Mouse (Mus musculus) heart, postnatal 25 days (tissue): ENCODE results near the gene Tubg2. TPM values are rescaled to one million over a fixed set of nuclear protein-coding genes. Genes with fewer than 3 reads are reported as not detected.
A peak's percentile ranks its signal among the peaks of the same experiment; 100 is the strongest.

Experiments
- DNase-seq: peaks from one replicate; pipeline ENCODE4 v3.0.0; 2022; ENCODE audit warnings: low spot score
- intact Hi-C: fragments of 180-260 bp; cut with DNase I; formaldehyde crosslinking; loops from one replicate; pipeline ENCODE4 v1.15.1; 2025
- total RNA-seq, 2 experiments: library from RNA; stranded (reverse); gene quantifications; 2 replicates each; pipeline ENCODE4 v1.2.3; 2021

Tubg2 gene
- total RNA-seq, 2 experiments from 2014 or later, result 2.5 to 3.9 TPM

DNA sequence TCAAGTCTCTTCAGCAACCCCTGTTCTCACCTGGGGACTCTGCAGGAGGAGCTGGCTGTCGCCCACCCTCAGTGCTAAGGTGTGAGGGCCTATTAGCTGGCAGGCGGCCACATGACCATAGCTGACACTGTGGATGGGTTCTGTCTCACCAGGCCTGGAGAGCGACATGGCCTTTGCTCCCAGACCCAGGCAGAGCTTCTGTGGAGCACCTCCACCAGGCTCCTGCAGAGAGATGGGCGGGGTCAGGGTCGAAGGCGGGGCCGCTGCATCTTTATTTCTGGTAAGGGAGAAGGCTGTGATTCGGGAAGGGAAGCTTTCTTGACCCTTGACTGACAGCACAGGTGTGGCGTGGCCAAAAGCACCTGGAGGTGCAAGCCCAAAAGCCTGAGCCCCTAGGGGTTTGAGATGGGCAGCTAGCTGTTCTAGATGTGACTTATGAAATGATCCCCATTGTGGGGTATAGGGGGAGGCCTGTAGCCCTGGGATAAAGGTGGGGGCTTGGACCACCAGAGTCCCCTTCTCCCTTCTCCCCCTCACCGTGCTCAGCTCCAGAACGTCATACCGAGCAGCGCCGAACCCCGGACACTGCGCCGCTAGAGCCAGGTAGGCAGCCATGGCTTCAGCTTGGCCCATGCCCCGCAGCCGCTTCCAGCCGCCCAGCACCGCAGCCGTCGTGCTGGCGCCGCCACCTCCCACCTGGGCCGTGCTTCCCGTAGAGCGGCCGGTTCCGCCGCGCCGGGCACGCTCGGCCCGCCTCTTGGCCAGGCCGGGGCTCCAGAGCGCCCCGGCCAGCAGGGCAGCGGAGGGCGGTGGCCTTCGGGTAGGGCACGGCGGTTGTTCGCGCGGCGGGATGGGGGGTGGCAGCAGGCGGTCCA is 8.0 kb downstream of the Tubg2 start:
- no peak for DNase-seq
- intact Hi-C loops, result no loop called here

DNA sequence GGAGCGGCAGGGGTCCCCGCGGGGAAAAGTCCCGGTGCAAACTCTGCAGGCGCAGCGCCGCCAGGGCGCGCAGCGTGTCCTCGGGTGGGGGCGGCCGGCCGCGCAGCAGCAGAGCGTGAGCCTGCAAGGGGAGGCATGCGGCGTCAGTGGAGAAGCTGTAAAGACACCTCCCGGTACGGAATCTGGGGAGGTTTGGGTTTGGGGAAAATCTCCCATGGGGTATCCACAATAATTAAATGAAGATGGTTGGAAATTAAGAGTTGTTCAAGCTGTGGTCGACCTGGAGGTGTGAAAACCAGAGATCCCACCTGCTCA is 8.6 kb downstream of the Tubg2 start:
- intact Hi-C loops, result no loop called here
- no peak for DNase-seq

DNA sequence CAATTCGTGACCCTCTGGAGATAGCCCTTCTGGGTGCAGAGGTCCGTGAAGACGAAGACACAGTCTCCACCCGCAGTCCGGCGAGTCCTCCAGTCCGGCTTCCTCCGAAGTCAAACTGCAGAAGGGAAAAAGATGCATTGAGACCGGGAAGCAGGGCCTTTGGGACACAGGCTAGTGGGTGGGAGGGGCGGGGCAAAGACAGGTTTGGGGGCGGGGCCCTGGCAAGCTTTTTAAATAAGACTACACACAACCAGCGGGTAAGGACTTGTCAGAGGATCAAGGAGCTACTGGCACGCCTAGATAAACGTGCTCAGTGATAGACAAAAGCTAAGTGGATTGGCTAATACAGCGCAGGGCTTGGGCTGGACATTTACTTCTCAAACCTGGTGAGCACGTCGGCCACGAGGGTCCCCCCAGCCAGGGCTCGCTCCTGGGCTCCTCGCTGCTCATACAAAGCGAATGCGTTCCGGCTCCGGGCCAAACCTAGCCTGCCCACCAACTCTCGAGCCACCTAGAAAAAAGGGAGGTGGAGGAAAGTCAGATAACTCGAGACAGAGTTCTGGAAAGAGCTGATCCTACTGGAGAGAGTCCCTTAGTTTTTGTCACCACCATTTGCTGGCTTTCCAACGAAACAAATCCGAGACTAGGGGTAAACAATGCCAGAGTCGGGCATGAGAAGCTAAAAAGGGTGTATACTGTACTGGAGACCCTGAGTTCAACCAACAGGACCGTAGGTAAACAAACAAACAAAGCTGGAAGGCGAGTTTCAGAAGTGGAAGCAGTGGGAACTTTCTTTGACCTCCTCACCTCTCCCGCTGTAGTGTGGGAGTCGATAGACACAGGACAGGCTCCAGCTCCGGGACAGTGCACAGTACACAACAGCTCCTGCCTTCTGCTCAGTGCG is 9.2 kb downstream of the Tubg2 start:
- DNase-seq, result no peak
- intact Hi-C loops, result no loop called here

DNA sequence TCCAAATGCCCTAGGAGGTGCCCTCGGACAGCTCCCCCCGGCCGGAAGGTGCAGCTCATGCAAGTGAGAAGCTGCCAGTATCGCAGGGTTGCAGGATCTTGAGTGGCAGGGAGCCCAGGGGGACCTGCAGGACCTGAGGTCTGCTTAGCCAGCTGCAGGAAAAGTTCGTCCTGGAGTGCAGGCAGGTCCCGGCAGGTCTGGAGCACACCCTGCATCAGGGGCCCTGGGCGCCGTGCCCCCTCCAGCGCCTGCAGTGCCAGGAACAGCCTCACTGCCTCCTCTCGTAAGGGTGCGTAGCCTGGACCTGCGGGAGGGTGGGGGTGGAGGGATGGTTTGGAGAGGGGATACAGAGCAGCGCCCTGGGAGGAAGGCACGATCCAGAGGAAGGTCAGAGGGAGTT is 10.7 kb downstream of the Tubg2 start:
- intact Hi-C loops, result no loop called here
- DNase-seq, result no peak

DNA sequence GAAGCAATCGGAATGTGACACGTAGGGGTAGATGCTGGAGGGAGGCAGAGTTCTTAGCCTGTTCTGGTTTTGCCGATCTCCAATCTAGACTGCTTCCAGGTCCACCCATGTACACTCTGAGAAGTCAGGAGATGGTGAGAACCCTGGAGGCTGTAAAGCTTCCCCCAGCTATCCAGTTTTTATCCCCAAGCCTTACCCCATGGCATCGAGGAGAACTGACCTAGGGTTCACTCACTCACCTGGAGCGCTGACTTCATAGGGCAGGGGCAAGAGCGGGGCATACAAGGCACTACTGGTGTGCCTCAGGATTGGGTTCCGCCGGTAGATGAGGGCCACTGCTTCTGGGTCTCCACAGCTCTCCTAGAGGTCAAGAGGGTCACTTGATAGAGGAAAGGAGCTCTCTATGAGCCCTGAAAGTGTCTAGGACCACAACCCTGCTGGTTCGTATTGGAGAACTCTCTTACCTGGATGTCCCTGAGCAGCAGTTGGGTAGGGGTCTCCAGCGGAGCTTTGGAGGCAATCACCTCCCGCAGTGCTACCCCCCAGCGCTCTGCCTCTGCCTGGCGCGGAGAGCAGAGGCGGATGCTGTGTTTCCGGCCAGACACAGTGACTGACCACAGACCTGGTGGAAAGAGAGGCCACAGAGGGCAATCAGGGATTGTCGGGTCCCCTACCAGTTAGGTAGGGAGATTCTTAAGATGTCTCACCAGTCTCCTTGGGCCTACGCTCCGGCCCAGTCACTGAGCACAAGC is 11.7 kb downstream of the Tubg2 start:
- intact Hi-C loops, result no loop called here
- DNase-seq, result no peak

DNA sequence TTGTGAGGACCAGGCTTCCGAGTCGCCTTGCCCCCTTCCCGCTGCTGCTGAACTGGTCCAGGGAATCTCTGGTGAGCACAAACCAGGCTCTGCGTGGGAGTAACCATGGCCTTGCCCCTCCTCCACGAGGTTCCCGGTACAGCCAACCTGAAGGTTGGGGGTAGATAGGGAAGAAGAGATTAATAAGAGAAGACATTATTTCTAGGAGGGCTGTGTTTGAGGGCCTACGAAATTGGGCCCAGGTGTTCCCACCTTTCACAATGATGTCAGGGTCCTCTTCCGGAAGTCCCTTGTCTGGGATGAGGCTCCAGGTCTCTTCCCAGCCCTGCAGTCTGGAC is 12.2 kb downstream of the Tubg2 start:
- DNase-seq, result no peak
- intact Hi-C loops, result loop anchor here (2.0 kb wide), 1 partner anchor 47 kb away; no protein-coding TSS in a partner anchor

DNA sequence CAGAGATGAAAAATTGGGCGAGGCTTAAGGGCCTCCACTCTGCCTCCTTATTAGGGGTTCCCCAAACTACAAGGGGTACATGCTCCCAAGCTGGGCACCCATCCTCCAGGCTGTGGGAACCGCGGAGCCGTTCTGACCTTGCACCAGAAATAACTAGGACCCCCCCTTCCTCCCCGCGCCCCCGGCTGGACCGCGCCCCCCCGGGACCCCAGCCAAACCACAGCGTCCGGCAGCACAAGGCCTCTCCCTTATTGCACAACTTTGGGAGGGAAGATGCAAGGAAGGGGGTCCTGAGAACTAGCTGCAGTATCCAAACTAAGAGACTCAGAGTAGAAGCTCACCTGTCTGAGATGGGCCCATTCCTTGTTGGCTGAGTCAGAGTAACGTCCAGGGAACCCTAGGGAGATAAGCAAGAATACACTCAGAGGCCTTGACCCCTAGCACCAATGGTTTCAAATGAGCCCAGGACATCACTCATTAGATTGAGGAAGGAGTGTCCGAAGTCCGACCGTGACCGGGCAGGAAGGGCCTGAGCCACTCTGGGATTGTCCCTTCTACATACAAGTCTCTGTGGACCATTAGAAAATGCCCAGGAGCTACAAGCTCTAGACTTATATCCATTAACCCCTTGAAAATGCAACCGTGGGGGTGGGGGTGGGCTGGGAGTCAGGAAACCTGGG is 12.7 kb downstream of the Tubg2 start:
- intact Hi-C loops, result loop anchor here (2.0 kb wide), 1 partner anchor 48 kb away; no protein-coding TSS in a partner anchor
- DNase-seq, result peak; percentile 41

DNA sequence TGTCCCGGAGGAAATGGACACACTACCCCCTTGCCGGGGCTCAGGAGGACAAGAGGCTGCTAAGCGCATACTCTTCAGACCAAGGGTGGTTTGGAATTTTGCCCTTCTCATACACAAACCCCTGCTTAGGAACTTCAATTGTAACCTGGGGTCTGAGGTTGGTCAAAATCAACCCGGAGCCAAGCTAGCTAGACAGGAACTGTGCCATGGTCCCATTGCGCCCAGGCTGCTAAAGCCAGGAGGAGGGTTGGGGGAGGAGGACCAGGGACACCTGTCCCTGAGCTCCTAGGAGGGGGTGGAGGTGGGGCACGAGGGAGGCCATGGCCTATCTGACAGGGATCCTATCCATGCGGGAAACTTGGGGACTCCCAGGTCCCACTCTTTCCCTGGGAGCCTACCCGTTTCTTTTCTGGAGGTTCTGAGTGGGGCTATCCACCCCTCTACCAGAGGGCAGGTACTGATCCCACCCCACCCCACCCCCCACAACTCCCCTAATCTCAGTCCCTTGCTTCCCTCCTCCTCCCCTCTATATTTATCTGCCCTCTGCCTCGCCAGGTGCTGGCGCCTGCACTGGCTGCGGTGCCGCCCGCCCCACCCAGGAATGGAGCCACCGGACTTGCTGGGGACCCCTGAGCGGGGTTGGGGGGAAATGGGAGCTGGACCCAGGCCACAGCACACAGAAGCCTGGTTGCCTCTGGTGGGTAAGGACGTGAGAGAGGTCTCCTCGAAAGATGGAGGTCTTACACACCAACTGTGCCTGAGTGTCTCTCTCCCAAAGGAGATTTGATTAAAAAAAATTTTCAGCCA is 13.8 kb downstream of the Tubg2 start:
- intact Hi-C loops, result loop anchor here (2.0 kb wide), 1 partner anchor 49 kb away; no protein-coding TSS in a partner anchor
- DNase-seq, result no peak

DNA sequence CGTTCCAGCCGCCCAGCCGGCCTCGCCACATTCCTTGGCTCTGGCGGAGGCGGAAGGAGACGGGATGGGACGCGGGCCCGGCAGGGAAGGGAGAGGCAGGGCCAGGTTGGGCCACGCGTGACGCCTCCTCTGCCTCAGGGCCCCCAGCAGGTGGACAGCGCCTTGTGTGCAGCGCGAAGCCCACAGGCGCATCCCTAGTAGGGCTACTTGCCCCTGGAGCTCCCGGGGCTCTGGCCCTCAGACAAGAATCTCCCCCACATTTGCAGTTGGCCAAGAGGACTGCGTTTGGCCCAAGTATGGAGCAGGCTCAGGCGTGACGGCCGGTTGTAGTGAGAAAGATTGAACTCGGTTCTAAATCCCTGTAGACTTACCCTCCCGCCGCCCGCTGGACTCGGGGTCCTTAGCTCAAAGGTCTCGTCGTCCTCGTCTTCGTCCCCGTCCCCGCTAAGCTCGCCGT is 14.7 kb downstream of the Tubg2 start, which contains the start of gene Cntnap1:
TSS of gene Cntnap1 (plus strand) at position 170 of the 457 bp plus-strand sequence.
- intact Hi-C loops, result no loop called here
- DNase-seq, result peak; percentile 68

DNA sequence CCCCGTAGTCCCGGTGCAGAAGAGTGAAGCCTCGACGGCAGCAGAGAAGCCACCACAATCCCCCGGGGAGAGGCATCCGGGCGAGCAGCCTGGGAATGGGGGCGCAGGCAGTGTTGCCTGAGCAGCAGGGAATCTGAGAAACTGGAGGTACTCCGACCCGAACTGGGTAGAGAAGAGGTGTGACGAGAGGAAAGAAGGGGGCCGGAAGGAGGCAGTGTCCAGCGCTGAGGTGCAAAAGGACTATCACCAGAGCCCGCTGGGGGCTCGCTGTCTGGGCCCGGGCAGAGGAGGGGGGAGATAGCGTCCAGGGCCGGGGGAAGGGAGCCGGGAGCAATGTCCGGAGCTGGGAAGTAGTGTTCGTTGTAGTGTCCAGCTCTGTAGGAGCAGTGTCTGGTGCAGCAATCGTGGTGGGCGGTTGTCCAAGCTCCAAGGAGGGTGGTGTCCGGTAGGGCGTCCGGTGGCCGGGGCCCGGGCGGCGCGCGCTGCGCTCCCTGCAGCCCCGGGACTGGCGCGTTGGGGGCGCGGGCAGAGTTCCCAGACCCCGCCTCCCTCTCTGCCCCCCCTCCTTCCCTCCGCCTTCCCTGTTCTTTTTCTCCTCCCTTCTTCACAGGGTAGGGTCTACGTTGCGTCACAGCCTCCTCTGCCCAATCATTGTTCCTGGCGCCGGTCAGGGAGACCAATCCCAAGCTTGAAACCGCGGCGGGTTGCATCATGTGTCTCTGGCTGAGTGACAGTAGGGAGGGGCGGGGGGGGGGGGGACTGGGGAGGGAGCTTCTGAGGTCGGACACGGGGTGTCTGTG is 15.3 kb downstream of the Tubg2 start, which contains the start of gene Plekhh3:
TSS of gene Plekhh3 (minus strand) at position 541 of the 800 bp plus-strand sequence.
- peak; percentile 92 for DNase-seq
- intact Hi-C loops, result no loop called here

DNA sequence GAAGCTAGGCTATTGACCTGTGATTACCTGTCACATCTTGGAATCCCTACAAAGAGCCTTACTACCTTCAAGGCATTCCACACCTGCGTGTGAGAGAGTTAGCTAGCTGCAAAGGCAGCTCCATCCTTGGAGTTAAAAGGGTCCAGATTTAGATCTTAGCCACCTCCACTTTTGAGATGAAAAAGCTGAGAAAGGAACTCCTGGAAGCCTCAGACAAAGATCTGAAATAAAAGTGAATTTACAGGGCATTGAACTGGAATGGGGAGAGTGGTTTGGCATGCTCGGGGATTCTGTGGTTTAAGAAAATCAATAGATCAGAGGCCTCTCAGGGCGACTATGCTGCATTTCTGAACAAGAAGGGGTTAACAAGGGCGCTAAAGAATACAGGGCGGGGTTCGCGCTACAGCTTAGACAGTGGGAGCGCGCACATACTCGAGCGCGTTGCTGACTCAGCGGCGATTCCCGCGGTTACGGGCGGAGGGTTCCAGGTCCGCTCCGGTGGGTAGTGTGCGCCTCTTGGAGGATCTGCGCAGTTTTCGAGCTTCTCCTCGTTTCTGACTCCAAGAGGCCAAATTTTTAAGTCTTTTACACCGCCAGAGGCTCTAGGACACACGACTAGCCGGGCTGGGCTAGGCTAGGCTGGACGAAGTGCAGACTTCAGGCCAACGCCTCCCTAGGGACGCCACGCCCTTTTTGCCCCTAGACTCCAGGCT is 16.2 kb downstream of the Tubg2 start:
- intact Hi-C loops, result no loop called here
- peak; percentile 49 for DNase-seq

DNA sequence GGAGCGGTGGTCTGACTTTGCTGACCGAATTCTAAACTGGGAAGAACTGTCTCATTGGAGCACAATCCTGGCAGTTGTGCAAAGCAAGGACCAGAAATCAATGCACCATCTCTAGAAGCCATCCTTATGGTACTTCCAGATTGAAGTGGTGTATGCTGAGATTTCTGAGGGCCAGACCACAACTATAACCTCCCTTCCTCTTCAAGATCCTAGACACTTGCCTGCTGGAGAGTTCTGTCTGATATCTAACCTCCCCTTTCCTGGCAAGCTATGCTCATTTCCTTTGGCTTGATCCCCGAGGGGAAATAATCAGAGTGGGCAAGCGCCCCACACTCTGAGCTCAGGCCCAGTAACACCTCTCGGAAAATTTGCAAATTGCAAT is 16.7 kb downstream of the Tubg2 start:
- intact Hi-C loops, result no loop called here
- DNase-seq, result no peak

DNA sequence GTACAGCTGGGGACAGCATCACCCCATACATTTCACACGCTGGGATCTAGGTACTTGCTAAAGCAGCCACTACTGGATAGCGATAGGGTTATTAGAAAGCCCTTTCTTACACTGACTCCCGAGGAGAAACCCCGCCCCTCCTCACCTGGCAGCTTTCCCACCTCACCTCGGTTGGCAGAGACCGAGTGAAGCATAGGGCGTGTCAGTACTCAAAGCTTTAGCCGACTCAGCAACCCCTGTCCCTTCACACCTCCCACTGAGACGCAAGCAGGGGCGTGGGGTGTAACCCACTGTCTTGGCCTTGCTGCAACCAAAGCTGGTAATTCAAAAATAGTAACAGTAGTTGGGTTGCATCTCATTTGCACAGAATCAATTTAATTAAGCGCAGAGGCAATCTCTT is 17.4 kb downstream of the Tubg2 start:
- DNase-seq, result peak; percentile 40
- intact Hi-C loops, result no loop called here

DNA sequence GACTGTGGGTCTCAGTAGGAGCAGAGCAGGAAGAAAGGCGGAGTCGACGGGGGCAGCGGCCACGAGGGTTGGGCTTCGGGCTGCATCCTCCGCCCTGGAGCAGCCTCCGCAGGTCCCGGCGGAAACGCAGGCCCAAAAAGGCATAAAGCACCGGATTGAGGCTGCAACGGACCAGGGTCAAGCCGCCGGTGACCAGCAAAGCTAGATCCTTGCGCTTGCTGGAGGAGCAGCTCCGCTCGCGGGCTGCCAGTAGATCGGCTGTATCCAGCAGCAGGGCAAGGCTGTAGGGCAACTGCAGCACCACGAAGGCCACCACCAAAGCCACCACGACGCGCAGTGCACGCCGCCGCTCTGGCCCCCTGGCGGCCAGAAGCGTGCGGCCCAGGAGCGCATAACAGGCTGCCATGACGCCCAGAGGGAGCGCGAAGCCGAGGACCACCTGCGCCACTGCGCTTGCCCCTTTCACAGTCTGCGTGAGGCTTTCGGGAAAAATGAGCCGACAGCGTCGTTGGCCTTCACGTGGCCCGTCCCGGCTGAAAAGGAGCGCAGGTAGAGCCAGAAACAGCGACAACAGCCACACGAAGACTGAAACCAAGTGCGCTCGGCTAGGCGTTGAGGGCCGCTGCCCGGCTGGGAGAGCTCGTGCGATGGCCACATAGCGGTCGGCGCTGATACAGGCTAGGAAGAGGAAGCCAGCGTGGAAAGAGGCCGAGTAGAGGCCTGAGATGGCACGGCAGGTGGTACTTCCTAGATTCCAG is 18.1 kb downstream of the Tubg2 start:
- DNase-seq, result peak; percentile 80
- intact Hi-C loops, result loop anchor here (1.0 kb wide), 2 partner anchors 78 to 92 kb away; partner anchors contain the start of gene Coasy

DNA sequence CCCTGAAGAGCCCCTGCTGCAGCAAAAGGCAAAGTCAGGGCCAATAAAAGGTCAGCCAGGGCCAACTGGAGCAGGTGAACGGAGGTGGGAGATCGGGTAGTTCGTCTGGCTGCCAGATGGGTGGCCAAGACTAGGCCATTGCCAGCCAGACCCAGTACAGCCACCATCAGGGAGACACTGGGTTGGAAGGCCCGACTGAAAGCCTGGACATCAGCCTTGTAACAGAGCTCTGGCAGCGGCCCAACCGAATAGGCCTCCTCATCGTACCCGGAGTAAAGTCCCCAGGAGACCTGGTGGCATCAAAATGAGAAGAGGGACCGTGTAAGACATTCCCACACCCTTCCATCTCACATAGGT is 18.7 kb downstream of the Tubg2 start:
- intact Hi-C loops, result loop anchor here (1.0 kb wide), 2 partner anchors 78 to 92 kb away; partner anchors contain the start of gene Coasy
- DNase-seq, result no peak

DNA sequence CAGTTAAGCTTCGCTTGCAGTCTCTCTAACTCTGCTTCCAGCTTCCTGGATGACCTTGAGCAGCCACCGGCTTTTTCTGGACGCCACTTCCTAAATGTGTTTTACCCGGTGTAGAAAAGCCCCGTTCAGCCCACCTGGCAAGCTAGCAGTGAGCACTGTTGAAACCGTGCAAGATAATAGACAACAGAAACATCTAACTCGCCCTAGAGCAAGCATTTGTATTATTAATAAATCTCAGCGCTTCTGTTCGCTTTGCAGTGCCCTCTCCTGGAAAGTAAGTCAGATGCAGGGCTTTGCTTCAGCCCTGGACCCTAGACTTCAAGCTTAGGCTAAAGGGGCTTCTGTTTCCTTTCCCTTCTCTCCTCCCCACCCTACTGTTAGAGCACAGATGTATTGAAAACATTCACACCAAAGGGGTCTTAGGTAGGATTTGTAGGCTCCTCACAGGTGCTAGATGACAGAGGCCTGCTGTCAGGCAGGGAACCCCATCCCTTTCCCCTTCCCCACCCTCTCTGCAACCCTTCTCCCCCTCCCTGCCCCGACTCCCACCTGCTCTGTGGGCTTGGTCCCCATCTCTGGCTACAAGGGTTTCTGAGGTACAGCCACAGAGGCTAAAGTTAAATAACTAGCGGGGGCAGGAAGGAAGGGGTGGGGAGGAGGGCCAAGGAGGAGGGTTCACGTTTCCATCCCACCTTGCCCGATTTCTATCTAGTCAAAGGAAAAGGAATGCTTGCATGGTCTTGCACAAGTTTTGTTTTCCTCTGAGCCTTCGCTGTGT is 19.3 kb downstream of the Tubg2 start, which contains the start of gene Ccr10:
TSS of gene Ccr10 (minus strand) at position 593 of the 778 bp plus-strand sequence.
- intact Hi-C loops, result loop anchor here (1.0 to 5.0 kb wide), 3 partner anchors 79 to 193 kb away; partner anchors contain the start of gene Coasy
- no peak for DNase-seq
